Mouse (Mus musculus): ENCODE data around the gene Polm. TPM values are rescaled to one million over a fixed set of nuclear protein-coding genes. Genes with fewer than 3 reads are reported as not detected.
"Not testable (repeated sequence)": the region's sequence is repeated elsewhere in the genome, so short reads cannot be mapped to it uniquely, and the experiment has no call there.

Gene Polm
- total RNA-seq, 2 experiments from 2014 or later = 9.7 to 10.9 TPM

DNA sequence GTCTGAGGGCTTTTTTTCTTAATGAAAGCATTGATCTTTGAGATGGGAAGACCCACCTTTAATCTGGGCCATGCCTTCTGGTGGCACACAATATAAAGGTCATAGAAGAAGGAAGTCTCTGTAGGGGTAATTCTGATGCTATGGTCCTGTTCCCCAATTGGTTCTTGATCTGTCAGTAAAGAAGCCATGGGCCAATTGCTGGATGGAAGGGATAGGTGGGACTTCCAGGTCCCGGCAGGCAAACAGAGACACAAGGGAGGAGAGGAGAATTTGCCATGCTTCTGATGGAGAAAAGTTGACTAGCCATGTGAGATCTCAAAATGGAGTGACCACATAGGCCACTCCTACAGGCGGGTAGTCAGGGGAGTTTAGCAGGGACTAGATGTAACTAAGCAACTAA is 18.6 kb downstream of the Polm start:
- DNase-seq (ENCODE audit: low spot score in 2 of 2) = no peak
- intact Hi-C loops (cut with DNase I) = no loop called here

GRCm38 (mm10) chr11:5813381-5813780 is 24.4 kb downstream of the Polm start:
- intact Hi-C loops (cut with DNase I) = no loop called here

GRCm38 (mm10) chr11:5809487-5809886 is 28.3 kb downstream of the Polm start:
- DNase-seq (ENCODE audit: low spot score in 2 of 2); intact Hi-C loops (cut with DNase I): not testable (repeated sequence)

More at GRCm38 (mm10) chr11:5813381-5813780, 24.4 kb downstream of the Polm start:
- no peak for DNase-seq (ENCODE audit: low spot score in 2 of 2)

DNA sequence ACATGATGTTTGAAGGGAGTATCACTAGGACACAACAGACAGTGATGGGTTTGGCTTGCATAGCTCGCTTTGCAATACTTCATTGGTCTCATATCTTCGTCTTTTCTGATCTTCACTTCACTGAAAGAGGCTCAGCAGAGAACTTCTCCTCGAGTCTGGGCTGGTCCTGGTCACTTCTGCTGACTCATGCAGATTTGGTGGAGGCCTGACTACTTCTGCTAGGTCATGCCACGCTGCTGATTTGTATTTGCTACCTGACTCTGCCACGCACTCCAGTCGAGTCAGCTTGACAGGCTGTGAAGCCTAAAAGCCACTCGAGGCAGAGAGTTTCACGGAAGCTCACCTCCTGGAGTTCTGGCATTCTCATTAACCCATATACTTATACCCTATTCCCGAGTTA is 29.9 kb downstream of the Polm start:
- no peak for DNase-seq (ENCODE audit: low spot score in 2 of 2)
- intact Hi-C loops (cut with DNase I) = no loop called here

DNA sequence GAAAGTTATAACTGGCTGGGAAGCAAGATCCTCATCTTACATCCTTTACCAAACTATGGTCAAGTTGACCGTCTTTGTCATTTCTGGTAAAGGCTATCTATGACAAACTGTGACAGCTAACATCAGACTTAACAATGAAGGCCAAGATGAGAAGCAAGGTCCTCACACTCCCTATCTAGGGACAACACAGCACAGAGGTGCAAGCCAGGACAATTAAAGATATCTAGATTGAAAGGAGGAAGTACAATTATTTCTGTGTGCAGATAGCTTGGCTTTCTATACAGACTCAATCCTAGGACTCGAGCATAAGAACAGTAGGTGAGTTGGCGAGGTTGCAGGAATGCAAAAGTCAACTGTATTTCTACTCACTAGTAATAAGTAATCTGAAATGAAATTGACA is 32.1 kb downstream of the Polm start:
- no peak for DNase-seq (ENCODE audit: low spot score in 2 of 2)
- intact Hi-C loops (cut with DNase I) = no loop called here

GRCm38 (mm10) chr11:5804174-5804573 is 33.6 kb downstream of the Polm start:
- DNase-seq (ENCODE audit: low spot score in 2 of 2) = no peak
- intact Hi-C loops (cut with DNase I) = no loop called here

- intact Hi-C loops (cut with DNase I) = no loop called here
- DNase-seq (ENCODE audit: low spot score in 2 of 2) = peak in 1 of 2 experiments; percentile 62
These were observed 34.2 kb downstream of the Polm start, which contains the start of gene Pgam2 for GRCm38 (mm10) chr11:5803551-5803981. Gene Pgam2 (minus strand): TSS chr11:5803733.

GRCm38 (mm10) chr11:5802457-5803217 is 35.2 kb downstream of the Polm start:
- no peak for DNase-seq (ENCODE audit: low spot score in 2 of 2)
- intact Hi-C loops (cut with DNase I) = no loop called here

DNA sequence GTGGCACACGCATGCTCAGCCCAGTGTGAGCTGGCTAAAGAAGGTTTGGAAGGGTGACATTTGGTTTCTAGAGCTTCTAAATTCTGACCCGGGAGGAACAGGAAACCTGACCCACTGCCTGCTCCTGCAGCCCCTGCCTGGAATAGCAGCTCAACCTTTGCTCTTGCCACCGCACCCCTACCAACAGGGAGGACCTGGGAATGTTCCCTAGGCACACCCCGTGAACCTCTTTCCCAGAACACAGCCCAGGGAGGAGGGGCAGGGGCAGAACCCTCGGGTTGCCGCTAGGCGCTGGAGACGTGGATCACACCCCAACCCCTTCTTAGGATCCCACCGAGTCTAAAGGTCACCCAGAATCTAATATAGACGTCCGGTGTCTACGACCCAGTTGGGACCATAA is 35.8 kb downstream of the Polm start:
- intact Hi-C loops (cut with DNase I) = no loop called here
- DNase-seq (ENCODE audit: low spot score in 2 of 2) = no peak

DNA sequence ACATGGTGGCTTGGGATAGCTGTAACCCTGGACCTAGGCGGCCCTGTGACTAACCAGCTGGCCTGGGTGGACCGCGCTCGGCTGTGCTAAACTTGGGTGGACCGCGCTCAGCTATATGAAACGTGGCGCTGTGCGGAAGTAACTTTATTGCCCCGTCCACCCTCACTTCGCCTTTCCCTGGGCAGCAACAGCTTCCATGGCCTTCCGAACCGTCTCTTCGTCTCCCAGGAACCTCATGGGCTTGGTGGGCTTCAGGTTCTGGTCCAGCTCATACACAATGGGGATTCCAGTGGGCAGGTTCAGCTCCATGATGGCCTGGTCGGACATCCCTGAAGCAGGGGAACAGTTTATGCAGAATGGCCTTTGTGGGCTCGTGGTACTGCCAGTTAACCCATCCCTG is 36.3 kb downstream of the Polm start:
- intact Hi-C loops (cut with DNase I) = no loop called here
- DNase-seq (ENCODE audit: low spot score in 2 of 2) = no peak

- DNase-seq (ENCODE audit: low spot score in 2 of 2) = no peak
- intact Hi-C loops (cut with DNase I) = no loop called here
These were observed 38.0 kb downstream of the Polm start for GRCm38 (mm10) chr11:5799621-5800490.

GRCm38 (mm10) chr11:5797928-5798327 is 39.9 kb downstream of the Polm start:
- DNase-seq (ENCODE audit: low spot score in 2 of 2) = no peak
- intact Hi-C loops (cut with DNase I) = no loop called here

DNA sequence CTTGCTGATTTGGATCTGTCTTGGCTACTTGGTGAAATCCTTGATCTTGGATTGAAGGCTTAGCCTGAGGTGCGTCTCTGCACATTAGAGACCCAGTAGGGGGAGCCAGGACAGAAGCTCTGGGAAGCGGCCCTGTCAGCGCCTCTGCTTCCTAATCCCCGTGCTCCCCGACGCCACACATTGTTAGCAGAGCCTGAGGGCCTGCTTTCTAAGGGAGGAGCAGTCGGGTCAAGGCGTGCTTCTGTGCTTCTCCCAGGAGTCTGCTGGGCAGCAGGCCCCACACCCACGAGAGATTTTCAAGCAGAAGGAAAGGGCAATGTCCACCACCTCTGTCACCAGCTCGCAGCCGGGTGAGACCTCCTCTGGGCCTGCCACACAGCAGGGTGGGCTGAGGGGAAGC is 40.4 kb downstream of the Polm start:
- no peak for DNase-seq (ENCODE audit: low spot score in 2 of 2)
- intact Hi-C loops (cut with DNase I) = no loop called here

DNA sequence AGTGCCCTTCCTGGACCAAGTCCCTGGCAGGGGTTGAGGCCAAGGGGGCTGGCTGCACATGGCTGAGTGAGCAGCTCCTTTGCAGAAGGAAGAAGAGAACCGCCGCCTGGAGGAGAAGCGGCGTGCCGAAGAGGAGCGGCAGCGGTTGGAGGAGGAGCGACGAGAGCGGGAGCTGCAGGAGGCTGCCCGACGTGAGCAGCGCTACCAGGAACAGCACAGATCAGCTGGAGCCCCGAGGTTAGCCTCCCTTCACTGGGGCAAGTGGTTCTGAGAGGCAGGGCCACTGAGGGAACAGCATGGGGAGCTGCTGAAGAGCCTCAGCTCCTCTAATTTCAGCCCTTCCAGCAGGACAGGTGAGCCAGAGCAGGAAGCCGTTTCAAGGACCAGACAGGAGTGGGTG is 40.9 kb downstream of the Polm start:
- DNase-seq (ENCODE audit: low spot score in 2 of 2) = no peak
- intact Hi-C loops (cut with DNase I) = no loop called here

DNA sequence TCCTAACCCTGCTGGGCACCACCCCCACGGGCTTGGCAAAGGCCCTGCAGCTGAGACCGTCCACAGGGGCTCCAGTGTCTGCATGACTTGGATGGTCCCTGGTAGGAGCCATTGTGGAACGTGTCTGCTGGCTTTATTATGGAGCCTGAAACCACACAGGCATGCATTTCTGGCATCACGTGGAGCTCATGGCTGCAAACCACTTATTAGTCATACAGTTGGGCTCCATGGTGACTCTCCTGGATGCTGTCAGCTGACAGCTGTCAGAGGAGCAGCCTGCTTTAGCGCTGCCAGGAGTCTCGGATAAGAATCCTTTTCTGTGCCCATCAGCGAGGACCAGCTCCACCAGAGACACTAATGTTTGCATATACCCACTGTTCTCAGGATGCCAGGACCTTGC is 42.1 kb downstream of the Polm start:
- intact Hi-C loops (cut with DNase I) = no loop called here
- DNase-seq (ENCODE audit: low spot score in 2 of 2) = peak; percentile 54 to 78

GRCm38 (mm10) chr11:5795290-5795689 is 42.5 kb downstream of the Polm start:
- intact Hi-C loops (cut with DNase I) = no loop called here
- no peak for DNase-seq (ENCODE audit: low spot score in 2 of 2)

DNA sequence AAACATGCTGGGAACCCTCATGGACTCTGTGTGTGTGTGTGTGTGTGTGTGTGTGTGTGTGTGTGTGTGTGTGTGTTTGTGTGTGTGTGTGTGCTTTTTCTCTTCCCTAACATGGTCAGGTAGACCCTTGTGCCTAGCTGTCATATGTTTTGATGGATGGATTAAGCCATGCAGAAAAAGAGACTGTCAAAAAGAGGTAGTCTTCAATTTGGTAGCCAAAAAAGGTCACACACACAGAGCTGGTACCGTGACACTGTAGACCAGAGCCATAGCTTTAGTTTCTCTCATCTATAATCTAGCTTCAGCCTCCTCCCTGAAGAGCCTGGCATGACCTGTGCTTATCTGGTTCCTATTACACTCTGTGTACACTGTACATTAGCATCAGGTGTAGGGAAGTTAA is 47.4 kb downstream of the Polm start:
- intact Hi-C loops (cut with DNase I) = no loop called here
- no peak for DNase-seq (ENCODE audit: low spot score in 2 of 2)

GRCm38 (mm10) chr11:5789754-5790333 is 48.0 kb downstream of the Polm start:
- no peak for DNase-seq (ENCODE audit: low spot score in 2 of 2)
- intact Hi-C loops (cut with DNase I) = loop anchor here (2.0 kb wide), 1 partner anchor 91 kb away; no protein-coding TSS in a partner anchor

GRCm38 (mm10) chr11:5789071-5789753 is 48.6 kb downstream of the Polm start:
- intact Hi-C loops (cut with DNase I) = loop anchor here (2.0 kb wide), 1 partner anchor 92 kb away; no protein-coding TSS in a partner anchor
- DNase-seq (ENCODE audit: low spot score in 2 of 2) = no peak

All from left cerebral cortex, postnatal 25 days (tissue).